Mouse (Mus musculus) cortical plate, adult 2 months (tissue): ENCODE measurements around the gene Crlf3. TPM values are rescaled to one million over a fixed set of nuclear protein-coding genes. Genes with fewer than 3 reads are reported as not detected.
"Not testable (repeated sequence)": the region's sequence is repeated elsewhere in the genome, so short reads cannot be mapped to it uniquely, and the experiment has no call there.

Experiments
- H3K27ac ChIP-seq: fragments of 200-500 bp; 2 replicates; pipeline ENCODE4 v1.5.1; 2012; ENCODE audit warnings: low read length, control low read depth, inconsistent platforms; ENCODE audit not compliant: insufficient read depth
- H3K4me1 ChIP-seq: fragments of 200-500 bp; 2 replicates; pipeline ENCODE4 v1.6.1; 2011; ENCODE audit warnings: low read length; ENCODE audit not compliant: control insufficient read depth, insufficient read depth
- H3K4me3 ChIP-seq: fragments of 200-500 bp; 2 replicates; pipeline ENCODE4 v1.5.1; 2011; ENCODE audit warnings: mild to moderate bottlenecking, low read length, control low read depth; ENCODE audit not compliant: insufficient read depth
- CTCF ChIP-seq: fragments of 200-500 bp; IDR thresholded peaks from 2 replicates; pipeline ENCODE4 v1.5.1; 2011; ENCODE audit warnings: mild to moderate bottlenecking, control low read depth, low read length; ENCODE audit not compliant: insufficient read depth; ENCODE audit errors: extremely low read depth
- POLR2A ChIP-seq: fragments of 200-500 bp; IDR thresholded peaks from 2 replicates; pipeline ENCODE4 v1.6.1; 2011; ENCODE audit warnings: mild to moderate bottlenecking, low read length, control low read depth; ENCODE audit not compliant: insufficient read depth; ENCODE audit errors: extremely low read depth
- polyA plus RNA-seq: library from polyadenylated mRNA; depleted of rRNA; stranded (reverse); fragments of >200 nt; gene quantifications from 2 replicates; pipeline ENCODE4 v1.2.3, GENCODE M21; 2012; rRNA removed

Gene Crlf3
- polyA plus RNA-seq, 1 experiment, result 18.2 TPM

- Histone ChIP-seq H3K4me1 (no peaks in the 10 kb centered on the region), H3K4me3 (no peak overlapping the region), H3K27ac (no peak overlapping the region)
- TF ChIP-seq CTCF (peak; percentile 67), POLR2A (no peak)
These were observed 38.0 kb downstream of the Crlf3 start for GRCm38 (mm10) chr11:80042615-80043418.

GRCm38 (mm10) chr11:80037495-80037894, 43.3 kb downstream of the Crlf3 start:
- no peak overlapping the region for H3K4me3 ChIP-seq
- H3K27ac ChIP-seq, result no peak overlapping the region
- TF ChIP-seq CTCF (no peak), POLR2A (no peak)
- no peaks in the 10 kb centered on the region for H3K4me1 ChIP-seq

GRCm38 (mm10) chr11:80021306-80021705, 59.5 kb downstream of the Crlf3 start:
- no peaks in the 10 kb centered on the region for H3K4me1 ChIP-seq
- TF ChIP-seq POLR2A, result no peak
- no peak for TF ChIP-seq CTCF
- no peak overlapping the region for H3K27ac ChIP-seq
- H3K4me3 ChIP-seq, result no peak overlapping the region

DNA sequence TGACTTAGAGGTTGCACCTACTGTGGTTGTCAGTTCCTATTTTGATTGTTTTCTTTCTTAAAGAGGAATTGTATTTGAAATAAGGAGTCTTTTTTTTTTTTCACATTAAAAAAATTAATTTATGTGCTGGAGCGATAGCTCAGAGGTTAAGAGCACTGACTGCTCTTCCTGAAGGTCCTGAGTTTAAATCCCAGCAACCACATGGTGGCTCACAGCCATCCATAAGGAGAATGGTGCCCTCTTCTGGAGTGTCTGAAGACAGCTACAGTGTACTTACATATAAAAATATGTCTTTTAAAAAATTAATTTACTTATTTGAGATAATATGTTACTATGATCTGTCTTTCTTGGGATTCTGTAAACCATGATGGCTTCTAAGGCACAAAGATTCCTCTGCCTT, 61.0 kb downstream of the Crlf3 start:
- Histone ChIP-seq H3K27ac (no peak overlapping the region), H3K4me3 (no peak overlapping the region), H3K4me1 (no peaks in the 10 kb centered on the region)
- no peak for TF ChIP-seq POLR2A
- TF ChIP-seq CTCF, result no peak

DNA sequence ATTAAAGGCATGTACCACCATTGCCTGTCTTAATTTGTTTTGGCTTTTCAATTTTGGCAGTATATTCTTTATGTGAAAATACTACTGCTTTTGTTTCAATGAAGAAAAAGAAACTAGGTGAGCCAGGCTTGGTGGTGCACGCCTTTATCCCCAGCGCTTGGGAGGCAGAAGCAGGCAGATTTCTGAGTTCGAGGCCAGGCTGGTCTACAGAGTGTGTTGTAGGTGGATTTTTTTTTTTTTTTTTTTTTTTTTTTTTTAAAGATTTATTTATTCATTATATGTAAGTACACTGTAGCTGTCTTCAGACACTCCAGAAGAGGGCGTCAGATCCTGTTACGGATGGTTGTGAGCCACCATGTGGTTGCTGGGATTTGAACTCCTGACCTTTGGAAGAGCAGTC, 64.3 kb downstream of the Crlf3 start:
- not testable (repeated sequence) for H3K4me1 ChIP-seq, H3K27ac ChIP-seq, H3K4me3 ChIP-seq

Other genes with a start within 250 kb of the Crlf3 start
- 19.4 and 24.3 TPM in 2 replicates for gene Utp6, start 118.6 kb downstream of the Crlf3 start, polyA plus RNA-seq
- 16.2 and 16.6 TPM in 2 replicates for gene Suz12, start 87.9 kb downstream of the Crlf3 start, polyA plus RNA-seq
- gene Atad5, start 8.4 kb upstream of the Crlf3 start, polyA plus RNA-seq, result 2.9 and 3.0 TPM in 2 replicates
- gene Tefm, start 61.2 kb upstream of the Crlf3 start, polyA plus RNA-seq, result 7.8 and 9.0 TPM in 2 replicates
- 5.6 and 7.2 TPM in 2 replicates for gene Adap2, start 73.1 kb upstream of the Crlf3 start, polyA plus RNA-seq
- 4.7 and 5.0 TPM in 2 replicates for gene Rnf135, start 102.9 kb upstream of the Crlf3 start, polyA plus RNA-seq
- 53.2 and 54.1 TPM in 2 replicates for gene Rhot1, start 128.0 kb upstream of the Crlf3 start, polyA plus RNA-seq
- 7.5 and 8.4 TPM in 2 replicates for gene Rhbdl3, start 219.9 kb upstream of the Crlf3 start, polyA plus RNA-seq